Mouse (Mus musculus): Measurements from ENCODE around the gene Atp6v0a1.

The Atp6v0a1 gene

DNA sequence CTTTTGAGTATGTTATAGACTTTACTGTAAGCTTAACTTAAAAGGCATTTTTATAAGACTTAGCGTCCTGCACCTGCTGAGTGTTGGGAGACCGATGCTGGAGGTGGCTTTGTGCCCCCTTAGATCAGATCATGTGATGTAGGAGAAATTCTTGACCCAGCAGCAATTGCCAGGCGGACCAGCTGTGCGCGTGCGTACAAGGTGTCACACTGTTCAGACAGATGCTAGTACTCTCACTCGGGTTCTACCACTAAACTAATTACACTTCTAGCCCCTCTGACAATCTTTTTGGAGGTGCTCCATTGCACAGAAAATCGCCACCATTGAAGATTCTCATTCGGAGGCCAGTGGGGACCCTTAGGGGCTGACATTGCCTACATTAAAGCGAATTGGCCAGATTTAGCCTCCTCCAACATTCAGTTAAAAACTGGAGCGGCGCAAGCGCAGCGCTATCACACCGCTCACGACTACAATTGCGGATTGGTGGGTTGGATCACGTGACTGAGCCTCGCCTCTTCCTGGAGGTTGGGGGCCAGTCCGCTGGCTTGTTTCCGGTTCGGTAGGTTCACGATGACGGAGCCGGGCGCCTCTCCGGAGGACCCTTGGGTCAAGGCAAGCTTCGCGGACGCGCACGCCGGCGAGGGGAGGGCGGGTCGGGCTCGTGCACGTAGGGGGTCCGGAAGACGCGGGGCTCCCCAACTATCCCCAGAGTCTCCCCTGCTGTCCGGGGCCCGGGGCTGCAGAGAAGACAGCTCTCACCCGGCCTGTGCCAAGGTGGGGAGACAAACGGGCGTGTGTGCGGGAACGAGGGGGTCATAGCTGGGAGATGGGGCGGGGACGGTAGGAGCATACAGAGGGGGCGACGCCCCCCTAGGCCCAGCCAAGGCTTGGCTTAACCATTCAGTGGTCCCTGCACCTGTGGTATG is 77.8 kb downstream of the Atp6v0a1 start, which contains the start of gene Mlx:
TSS of gene Mlx (plus strand) at position 522 of the 926 bp plus-strand sequence.
- DNase-seq, result peak; percentile 82 to 83

DNA sequence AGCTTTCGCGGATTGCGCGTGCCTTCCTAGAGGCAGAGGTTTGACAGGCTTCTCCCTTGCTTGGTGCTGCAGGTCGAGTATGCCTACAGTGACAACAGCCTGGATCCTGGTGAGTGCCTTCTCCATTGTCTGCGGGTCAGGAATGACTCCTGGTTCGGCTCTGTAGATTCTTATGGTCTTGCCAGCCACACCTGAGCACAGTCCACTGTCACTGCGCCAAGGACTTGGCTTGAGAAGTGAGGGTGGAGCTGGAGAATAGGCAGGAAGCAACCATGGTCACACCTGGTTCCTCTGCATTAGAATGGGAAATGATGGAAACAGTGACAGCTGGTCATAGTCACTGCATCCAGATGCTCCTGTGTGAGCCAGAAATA is 78.4 kb downstream of the Atp6v0a1 start:
- no peak for DNase-seq

DNA sequence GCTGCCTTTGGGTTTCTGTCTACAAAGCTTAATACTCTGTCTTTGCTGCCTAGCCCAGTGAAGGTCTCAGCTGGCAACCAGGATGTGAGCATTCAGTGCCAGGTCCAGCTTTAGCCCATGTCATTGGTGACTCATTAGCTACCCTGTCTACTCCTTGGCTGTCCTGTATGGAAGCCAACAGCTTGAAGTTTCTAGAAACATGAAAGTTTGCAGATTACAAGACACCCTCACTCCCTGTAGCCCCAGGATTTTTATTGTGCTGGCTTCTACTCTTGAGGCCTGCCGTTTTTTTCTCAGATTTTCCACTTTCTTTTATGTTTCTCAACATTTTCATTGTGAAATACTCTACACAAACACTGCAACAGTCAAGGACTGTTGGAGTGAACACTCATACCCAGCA is 80.7 kb downstream of the Atp6v0a1 start:
- DNase-seq, result no peak

DNA sequence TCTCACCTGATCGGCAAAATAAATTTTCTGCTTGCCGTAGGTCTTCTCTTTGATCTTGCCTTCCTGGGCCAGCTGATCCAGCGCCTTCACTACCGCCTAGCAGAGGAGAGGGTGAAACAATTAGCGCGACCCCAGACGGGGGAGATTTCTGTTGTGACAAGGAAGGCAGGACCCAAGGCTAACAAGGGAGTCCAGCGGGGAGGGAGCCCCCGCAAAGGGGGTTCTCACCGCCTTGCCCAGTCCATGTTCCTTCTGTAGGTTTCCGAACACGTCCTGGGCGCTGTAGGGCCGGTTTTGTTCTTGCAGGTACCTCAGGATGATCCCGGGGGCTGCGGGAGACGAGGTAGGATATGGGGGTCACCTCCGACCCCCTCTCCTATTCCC is 85.7 kb downstream of the Atp6v0a1 start:
- DNase-seq, result no peak

DNA sequence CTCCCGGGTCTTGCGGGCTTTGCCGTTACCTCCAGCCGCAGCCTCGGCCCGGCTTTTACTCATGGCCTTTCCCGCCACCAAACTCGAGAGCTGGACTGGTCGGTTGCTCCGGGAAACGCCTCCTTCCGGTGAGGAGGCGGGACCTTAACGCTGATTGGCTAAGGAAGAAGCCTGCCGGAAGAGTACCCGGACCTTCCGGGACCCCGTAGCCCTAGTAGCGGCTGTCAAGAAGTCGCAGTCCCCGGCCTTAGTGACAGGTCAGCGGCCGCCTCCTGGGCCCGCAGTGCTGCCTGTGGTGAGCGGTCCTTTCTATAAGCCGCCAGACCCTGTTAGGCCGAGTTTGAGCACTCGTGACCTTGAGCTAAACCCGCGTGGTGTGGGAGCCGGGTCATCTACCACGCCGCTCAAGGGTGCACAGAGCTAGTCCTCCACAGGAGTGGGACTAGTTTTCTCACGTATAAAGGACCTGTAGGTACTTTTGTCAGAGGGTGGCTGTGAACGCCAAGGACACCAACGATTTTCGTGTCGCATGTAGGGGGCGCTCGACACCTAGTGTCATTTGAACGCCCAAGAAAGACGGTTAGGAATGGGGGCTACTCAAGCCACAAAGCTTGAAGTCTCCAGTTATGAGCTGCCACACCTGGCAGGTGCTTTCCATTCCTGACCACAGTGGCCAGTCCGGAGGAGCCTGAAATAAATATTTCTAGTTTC is 86.2 kb downstream of the Atp6v0a1 start, which contains the start of gene Psmc3ip:
TSS of gene Psmc3ip (minus strand) at position 123 of the 711 bp plus-strand sequence.
- DNase-seq, result peak; percentile 94

DNA sequence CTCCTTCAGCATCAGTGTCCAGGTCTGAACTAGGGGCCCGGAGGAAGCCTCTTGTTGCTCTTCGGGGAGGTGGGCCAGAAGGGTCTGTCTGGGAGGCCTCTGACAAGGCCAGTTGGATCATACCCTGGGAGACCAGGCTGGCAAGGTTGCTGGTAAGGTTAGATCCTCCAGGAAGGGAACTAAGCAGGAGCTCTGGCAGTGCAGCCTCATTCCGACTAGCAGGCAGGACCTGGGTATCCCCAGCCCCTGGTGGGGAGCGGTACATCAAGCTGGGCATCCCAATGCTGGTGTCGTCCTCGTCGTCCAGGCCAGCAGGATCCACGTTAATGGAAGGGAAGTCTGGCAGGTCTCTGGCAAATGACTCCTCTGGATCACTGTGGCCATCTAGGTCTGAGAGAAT is 89.0 kb downstream of the Atp6v0a1 start:
- no peak for DNase-seq

DNA sequence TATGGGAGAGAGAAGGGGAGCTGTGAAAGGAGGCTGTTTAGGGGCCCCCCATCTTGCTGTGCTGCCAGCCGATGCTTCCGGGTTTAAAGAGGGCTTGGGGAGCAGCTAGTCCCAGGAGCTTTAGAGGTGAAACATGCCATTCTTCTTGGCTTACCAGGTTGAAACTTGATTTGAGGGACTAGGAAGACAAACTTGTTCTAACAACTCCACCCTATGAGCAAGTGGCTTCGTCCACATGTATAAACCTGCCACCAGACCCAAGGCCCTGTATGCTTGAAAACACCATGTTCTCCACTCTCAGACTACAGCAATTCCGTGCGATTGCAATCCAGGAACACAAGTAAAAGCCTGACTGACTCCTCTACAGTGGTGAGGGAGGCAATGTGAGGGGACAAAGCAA is 93.8 kb downstream of the Atp6v0a1 start:
- no peak for DNase-seq

DNA sequence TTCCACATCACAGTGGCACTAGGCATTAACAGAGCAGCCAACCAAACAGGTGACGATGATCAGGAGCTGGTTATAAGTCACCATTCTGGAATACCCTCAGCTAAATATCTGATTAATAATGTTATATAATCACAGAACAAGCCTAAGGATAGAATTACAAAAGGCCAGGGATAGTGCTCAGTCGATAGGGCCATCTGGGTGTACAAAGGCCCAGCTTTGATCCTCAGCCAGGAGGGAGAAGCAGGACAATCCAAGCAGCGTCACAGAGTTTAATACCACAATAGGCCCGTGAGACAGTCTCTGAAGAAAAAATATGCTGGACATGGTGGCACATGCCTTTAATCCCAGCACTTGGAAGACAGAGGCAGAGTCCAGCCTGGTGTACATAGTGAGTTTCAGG is 100.1 kb downstream of the Atp6v0a1 start:
- DNase-seq, result no peak

DNA sequence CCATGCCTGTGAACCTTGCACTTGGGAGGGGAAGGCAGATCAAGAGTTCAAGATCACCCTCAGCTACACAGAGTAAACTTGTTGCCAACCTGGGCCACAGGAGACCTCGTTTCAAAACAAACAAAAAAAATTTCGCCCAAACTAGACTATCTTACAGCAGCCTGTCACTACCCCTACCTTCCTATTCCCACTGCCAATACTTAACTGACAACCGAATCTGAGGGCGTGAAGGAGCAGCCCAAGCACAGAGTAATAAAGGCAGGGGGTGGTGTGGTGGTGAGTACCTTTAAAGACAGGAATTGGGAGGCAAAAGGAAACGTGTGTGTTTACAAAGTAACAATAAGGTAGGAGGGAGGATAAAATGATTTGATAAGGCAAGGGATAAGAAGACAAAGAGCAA is 101.5 kb downstream of the Atp6v0a1 start:
- no peak for DNase-seq

DNA sequence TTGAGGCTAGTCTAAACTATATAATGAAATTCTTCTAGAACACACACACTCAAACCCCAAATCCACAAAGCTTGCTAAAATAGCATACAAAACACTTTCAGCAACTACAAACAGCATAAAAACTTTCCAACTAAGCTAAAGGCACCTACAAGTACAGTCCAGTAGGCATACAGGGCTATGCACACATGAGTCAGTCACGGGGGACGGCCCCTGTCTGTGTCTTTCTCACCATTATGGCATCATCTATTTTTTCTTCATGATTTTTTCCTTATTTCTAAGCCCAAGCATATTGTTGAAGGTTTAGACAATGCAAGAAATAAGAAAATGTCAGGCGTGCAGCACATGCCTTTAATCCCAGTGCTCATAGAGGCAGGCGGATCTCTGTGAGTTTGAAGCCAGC is 101.9 kb downstream of the Atp6v0a1 start:
- no peak for DNase-seq

DNA sequence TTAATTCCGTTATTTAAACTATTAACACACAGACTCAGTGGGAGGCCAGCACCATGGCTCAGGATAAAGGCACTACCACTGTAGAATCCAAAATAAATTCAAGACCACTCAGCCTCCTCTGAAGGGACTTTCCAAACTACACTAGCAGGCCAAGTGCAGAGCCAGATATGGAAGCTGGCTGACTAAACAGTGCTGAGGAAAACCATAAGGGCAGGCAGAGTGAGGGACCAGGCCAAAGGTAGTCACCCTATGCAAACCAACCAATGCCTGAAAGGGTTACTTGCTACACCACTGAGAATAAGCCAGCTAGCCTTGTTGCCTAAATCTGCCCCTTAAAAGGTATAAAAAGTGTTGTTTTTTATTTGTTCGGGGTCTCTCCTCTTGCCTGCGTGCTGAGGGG is 102.9 kb downstream of the Atp6v0a1 start:
- DNase-seq, result no peak
